Mouse (Mus musculus) left cerebral cortex, adult 2 months (tissue): ENCODE data around the gene Emsy. TPM values are rescaled to one million over a fixed set of nuclear protein-coding genes. Genes with fewer than 3 reads are reported as not detected.
A peak's percentile ranks its signal among the peaks of the same experiment; 100 is the strongest.

Source experiments
- DNase-seq, 2 experiments: peaks; one replicate each; pipeline ENCODE4 v3.0.0; 2021 to 2022; ENCODE audit warnings: low spot score in 2 of 2, mixed read lengths in 1 of 2; ENCODE audit errors: extremely low spot score in 1 of 2
- H3K27ac ChIP-seq: fragments of 200-600 bp; 2 replicates; pipeline ENCODE4 v1.8.1; 2022
- H3K4me3 ChIP-seq: fragments of 200-600 bp; 2 replicates; pipeline ENCODE4 v1.8.1; 2022
- CTCF ChIP-seq: fragments of 200-600 bp; IDR thresholded peaks from 2 replicates; pipeline ENCODE4 v1.8.1; 2022; ENCODE audit warnings: antibody characterized with exemption, mild to moderate bottlenecking, moderate library complexity
- intact Hi-C: fragments of 180-260 bp; cut with DNase I; formaldehyde crosslinking; loops from one replicate; pipeline ENCODE4 v1.15.1; 2025
- long read RNA-seq, 2 experiments: library from polyadenylated mRNA; stranded (forward); transcript quantifications; one replicate each; pipeline ENCODE4 v2.0.0; 2021; ENCODE audit warnings: borderline mapping rate in 2 of 2
- total RNA-seq, 2 experiments: library from RNA; stranded (reverse); gene quantifications; 2 replicates each; pipeline ENCODE4 v1.2.3; 2021

Gene Emsy
- 10 to 100 TPM; 67.4 to 76.7 TPM for total RNA-seq
- long read RNA-seq, experiment 1, partial matches to known transcripts: 0 of 14 reads
- long read RNA-seq, experiment 1, other reads (novel, unspliced or antisense): 13 of 14 reads
- long read RNA-seq, experiment 2, partial matches to known transcripts: 0 of 16 reads
- long read RNA-seq, experiment 2, other reads (novel, unspliced or antisense): 16 of 16 reads

DNA sequence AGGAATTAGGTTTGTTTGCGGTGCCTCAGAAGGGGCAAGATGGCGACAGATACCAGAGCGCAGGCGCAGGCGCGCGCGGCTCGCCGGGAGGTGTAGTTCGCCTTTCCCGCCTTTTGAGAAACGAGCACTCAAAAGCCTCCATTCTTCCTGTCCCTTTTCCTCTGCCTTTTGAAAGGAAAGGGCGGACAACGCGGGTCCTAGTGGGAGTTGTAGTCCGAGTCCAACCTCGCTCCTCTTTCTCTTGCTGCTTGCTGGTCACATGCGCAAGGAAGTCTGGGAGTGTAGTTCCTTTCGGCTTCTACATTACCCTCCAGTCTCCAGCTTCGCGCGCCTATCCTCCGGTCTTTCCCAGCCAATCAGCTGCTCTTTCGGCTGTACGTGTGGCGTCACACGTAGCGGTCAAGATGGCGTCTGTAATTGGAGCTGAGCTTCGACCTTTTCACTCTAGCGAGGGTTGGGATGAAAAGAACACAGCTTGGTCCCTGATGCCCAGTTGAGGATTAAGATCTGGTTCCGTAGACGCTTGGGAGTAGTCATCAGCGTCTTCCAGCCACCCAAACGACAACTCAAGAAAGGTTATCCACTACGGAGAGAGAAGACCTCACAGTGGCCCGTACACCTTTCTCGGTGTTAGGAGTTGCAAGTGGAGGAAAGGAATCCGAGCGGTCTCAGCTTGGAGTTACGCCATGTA is at the start of gene Emsy:
TSS of gene Emsy (minus strand) at position 253 of the 691 bp plus-strand sequence.
- intact Hi-C loops: loop anchor here (1.0 to 2.0 kb wide), 2 partner anchors 47 to 174 kb away; partner anchors contain the start of gene Thap12

DNA sequence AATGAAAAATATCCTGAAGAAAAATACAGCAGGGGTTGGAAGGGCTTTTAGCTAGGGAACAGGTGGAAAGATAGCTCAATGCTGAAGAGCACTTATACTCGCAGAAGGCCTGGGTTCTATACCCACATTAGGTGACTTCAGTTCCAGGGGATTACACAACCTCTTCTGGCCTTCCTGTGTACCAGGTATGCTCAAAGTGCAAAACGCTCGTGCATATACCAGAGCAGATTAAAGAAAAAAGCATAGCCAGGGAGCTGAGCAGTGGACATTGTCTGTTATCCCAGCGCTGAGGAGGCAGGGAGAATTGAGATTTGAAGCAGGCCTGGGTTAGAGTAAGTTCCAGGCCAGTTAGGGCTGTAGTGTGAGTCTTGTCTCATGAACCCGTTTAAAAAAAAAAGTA is 47.7 kb upstream of the Emsy start:
- no peak for TF ChIP-seq CTCF
- Histone ChIP-seq H3K4me3 (peak overlapping the region; percentile 99; the same call in 1 of the 2 replicates), H3K27ac (no peak overlapping the region)
- intact Hi-C loops: no loop called here
- no peak for DNase-seq

More for the DNA sequence above, at the start of gene Emsy:
- Histone ChIP-seq H3K4me3 (peak within 1 kb of the TSS; percentile 92), H3K27ac (peak within 1 kb of the TSS; percentile 92)
- DNase-seq: peak; percentile 93
- no peak for TF ChIP-seq CTCF

DNA sequence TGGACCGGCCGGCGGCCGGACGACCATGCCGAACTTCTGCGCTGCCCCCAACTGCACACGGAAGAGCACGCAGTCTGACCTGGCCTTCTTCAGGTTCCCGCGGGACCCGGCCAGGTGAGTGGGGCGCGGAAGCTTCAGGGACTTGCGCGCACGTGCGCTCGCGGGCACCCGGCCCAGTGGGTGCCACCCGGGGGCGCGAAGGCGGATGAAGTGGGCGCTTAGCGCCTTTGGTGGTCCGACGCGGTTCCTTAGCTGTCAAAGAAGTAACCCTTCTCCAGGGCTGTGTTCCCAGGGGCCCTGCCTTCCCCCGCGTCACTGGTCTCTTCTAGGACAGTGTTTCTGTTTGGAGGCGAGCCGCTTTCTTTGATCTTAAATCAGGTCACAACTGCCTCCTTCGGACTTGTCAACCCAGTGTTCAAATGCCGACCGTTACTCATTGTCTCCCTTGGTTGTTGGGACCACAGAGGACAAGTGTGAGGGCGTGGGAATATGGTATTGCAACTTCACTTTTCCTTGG is 46.8 kb upstream of the Emsy start:
- H3K4me3 ChIP-seq: peak overlapping the region; percentile 99
- intact Hi-C loops: loop anchor here (1.0 kb wide), 1 partner anchor 47 kb away; the partner anchor contains the start of gene Emsy
- peak in 1 of 2 experiments; percentile 28 for DNase-seq
- H3K27ac ChIP-seq: peak overlapping the region; percentile 80
- no peak for TF ChIP-seq CTCF

DNA sequence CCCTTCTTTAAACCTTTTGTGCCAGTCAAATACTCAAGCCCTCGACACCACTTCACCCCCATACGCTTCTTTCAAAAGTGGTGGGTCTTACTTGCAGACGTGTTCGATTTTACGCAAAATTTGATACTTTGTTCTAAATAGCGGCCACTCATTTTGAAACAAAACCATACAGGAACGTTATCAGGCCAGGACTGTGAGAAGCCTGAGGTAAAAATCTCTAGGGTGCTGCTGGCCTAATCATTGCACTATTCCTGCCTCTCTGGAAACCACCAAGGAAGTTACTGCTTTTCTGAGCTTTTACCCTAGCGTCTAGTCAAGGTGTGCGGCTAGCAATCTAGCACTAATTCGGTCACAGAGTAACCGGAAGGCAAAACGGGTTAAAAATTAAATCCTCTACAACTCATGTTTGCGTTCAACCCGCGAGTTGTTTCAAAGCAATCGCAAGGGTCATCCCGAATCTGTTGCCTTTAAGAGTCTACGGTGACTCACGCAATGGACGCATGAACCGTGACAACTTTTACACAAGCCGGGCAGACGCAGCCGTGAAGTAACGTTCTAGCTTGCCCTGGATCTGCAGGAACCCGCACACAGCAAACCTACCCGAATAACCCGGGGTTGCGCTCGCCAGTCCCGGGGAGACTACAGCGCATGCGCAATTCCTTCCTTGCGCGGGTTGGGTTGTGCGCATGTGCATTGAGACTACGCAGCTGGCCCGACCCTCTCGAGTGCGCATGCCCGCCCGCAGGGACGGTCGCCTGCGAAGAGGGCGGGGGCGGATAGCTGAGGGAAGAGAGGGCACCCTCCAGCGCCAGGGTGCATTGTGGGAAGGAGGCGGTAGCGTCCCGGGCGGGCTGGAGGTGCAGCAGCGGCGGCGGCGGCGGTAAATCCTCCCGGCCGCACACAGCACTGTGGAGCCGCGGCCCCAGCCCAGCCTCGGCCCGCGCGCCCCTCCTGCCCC is 46.0 kb upstream of the Emsy start, which contains the start of gene Thap12:
TSS of gene Thap12 (plus strand) at position 821 of the 958 bp plus-strand sequence.
- Histone ChIP-seq H3K27ac (peak within 1 kb of the TSS; percentile 80), H3K4me3 (peak within 1 kb of the TSS; percentile 99)
- peak; percentile 100 for DNase-seq
- peak; percentile 56 for TF ChIP-seq CTCF
- intact Hi-C loops: loop anchor here (1.0 kb wide), 1 partner anchor 46 kb away; the partner anchor contains the start of gene Emsy

DNA sequence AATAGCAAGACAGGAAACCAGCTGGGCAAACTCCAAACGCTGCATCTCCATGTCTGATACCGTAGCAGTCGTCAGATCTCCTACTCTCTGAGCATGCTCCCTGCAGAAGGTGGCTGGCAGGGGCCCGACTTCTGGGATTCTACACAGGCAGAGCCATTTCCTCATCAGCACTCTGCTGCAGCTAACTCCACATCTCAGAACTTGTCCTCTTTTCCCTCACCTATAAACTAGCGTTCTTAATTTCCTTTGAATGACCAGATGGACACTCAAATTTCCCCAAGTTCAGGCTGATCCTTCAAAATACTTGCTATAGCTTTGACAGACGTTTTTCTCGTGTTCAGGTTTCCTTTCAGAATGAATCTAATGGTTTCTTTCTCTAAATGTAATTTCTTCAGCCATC is 45.2 kb upstream of the Emsy start:
- DNase-seq: no peak
- intact Hi-C loops: no loop called here
- Histone ChIP-seq H3K27ac (no peak overlapping the region), H3K4me3 (peak overlapping the region; percentile 99; the same call in 1 of the 2 replicates)
- TF ChIP-seq CTCF: no peak

DNA sequence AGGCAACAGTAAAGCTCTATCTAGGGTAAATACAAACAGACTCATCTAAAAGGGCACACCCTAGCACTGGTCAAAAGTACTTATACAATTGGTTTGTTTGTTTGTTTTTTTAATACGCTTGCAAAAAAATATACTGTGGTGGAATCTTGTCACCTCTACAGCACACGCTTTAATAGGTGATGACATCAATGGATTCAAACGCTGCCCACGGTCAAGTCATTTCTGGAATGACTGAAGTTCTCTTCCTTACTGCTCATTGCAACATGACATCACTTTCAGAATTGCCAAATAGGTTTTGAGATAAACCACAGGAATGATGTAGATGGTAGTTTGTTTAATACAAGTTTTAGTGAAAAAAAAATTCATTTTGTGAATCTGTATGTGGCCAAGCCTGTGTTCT is 42.0 kb upstream of the Emsy start:
- H3K27ac ChIP-seq: no peak overlapping the region
- DNase-seq: no peak
- no peak overlapping the region for H3K4me3 ChIP-seq
- intact Hi-C loops: loop anchor here (5.0 kb wide), 1 partner anchor 216 kb away; no protein-coding TSS in a partner anchor
- no peak for TF ChIP-seq CTCF

DNA sequence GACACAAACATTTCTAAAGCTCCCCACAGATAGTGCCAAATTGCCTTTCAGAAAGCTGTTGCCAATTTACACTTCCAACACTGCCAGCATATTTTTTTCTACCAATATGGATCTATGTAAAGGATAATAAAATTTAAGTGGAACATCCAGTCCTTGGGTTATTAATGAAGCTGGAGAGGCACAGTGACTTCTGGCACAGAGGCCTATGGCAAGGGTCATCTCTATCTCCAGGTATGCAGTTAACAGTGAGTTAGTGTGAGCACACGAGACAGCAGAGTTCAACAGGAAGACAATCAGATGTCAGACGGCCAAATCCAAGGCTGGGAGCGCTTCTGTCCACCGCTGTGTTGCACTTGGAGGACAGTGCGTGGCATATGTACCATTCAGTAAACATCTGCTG is 41.5 kb upstream of the Emsy start:
- no peak for TF ChIP-seq CTCF
- Histone ChIP-seq H3K27ac (no peak overlapping the region), H3K4me3 (no peak overlapping the region)
- DNase-seq: no peak
- intact Hi-C loops: loop anchor here (5.0 kb wide), 1 partner anchor 216 kb away; no protein-coding TSS in a partner anchor

DNA sequence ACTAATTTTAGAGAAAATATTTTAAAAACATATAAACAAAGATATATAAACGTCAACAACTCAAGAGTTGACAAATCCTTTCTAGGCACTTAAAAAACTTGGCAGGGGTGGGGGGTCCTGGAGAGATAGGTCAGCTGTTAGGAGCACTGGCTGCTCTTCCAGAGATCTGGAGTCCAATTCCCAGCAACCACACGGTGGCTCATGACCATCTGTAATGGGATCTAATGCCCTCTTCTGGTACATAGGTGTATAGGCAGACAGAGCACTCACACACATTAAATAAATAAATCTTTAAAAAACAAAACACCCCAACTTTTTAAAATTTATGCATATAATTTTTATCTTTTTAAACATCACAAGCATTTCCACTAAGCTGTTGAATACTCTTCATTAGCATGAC is 40.9 kb upstream of the Emsy start:
- peak; percentile 63 for TF ChIP-seq CTCF
- no peak overlapping the region for H3K4me3 ChIP-seq
- H3K27ac ChIP-seq: no peak overlapping the region
- no peak for DNase-seq
- intact Hi-C loops: loop anchor here (5.0 kb wide), 1 partner anchor 215 kb away; no protein-coding TSS in a partner anchor

DNA sequence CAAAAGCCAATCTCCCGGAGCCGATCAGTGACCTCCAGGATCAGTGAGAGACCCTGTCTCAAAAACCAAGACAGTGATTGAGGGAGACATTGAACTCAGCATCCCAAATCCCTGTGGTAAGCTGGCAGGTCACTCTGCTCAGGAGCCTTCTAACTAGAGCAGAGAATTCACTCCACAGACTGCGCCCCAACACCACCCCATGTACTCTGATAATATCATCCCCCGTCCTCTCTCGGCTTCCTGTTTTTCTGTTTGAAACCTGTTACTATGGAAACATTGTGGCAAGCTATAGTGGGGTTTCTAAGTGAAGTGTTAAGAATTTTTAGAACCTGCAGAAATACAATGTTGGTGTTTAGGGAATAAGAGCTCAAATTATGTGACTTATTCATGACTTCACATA is 37.5 kb upstream of the Emsy start:
- no peak for DNase-seq
- Histone ChIP-seq H3K27ac (no peak overlapping the region), H3K4me3 (no peak overlapping the region)
- no peak for TF ChIP-seq CTCF
- intact Hi-C loops: no loop called here

DNA sequence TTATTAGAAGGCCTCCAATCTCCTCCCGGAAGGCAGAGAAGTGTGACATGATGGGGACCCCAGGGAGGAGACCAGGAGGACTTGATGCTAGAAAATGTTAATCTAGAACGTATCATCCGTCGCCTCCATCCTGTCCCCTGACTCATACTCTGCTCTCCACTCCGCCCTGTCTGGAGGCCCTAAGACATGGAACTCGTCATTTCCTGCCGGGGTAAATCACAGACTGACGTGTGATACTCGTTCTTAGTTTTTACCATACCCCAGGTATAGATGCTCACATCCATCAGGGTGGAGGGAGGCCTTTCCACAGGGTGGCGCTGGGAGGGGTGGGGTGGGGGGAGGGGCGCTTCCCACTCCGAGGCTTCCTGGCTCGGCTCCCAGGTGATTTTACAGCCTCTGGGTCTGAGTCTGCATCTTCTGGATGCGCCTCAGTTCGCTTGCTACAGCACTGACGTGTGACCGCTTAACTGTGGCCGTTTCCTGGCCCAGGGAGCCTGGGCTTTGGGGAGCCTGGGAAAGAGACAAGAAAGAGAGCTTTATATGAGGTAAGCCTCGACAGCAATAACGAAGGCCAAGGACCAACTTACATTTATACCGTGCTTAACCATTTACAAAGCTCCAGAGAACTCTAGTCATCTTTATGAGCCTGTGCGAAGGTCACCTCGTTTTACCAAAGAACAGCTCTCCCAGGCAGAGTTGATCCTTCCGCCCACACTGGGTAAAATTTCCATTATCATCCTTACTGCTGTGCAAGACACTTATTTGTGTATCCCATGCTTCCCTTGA is 36.4 kb upstream of the Emsy start:
- Histone ChIP-seq H3K27ac (no peak overlapping the region), H3K4me3 (no peak overlapping the region)
- DNase-seq: no peak
- intact Hi-C loops: no loop called here
- no peak; the same call in 1 of the 2 replicates for TF ChIP-seq CTCF

DNA sequence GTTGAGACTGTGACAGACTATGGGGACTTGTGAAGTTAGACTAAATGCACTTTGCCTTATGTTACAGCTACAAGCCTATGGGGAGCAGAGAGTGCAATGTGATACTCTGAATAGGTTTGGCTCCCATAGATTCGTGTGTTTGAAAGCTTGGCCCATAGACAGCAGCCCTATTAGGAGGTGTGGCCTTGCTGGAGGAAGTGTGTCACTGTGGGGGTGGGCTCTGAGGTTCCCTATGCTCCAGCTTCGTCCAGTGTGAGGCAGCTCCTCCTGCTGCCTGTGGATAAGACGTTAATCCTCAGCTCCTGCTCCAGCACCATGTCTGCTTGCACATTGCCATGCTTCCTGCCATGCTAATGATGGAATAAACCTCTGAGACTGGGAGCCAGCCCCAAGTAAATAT is 34.2 kb upstream of the Emsy start:
- H3K4me3 ChIP-seq: no peak overlapping the region
- intact Hi-C loops: no loop called here
- H3K27ac ChIP-seq: no peak overlapping the region
- no peak for TF ChIP-seq CTCF
- no peak for DNase-seq
